Mouse (Mus musculus) ES-E14 (cell line): Measurements from ENCODE around the gene R3hdm2. TPM values are rescaled to one million over a fixed set of nuclear protein-coding genes. Genes with fewer than 3 reads are reported as not detected.

Experiments used
- DNase-seq: peaks from one replicate; pipeline ENCODE4 v3.0.0-alpha.2; 2013; ENCODE audit warnings: low read depth, low spot score
- H3K27ac ChIP-seq: 2 replicates; pipeline ENCODE4 v1.5.1; 2012; ENCODE audit warnings: low read depth, mild to moderate bottlenecking, low read length, moderate library complexity, mixed read lengths; ENCODE audit not compliant: poor library complexity, insufficient read depth, severe bottlenecking
- H3K36me3 ChIP-seq: 2 replicates; pipeline ENCODE4 v1.6.1; 2012; ENCODE audit warnings: mild to moderate bottlenecking, low read length, moderate library complexity, mixed read lengths; ENCODE audit not compliant: control insufficient read depth, poor library complexity, insufficient read depth, severe bottlenecking
- H3K4me1 ChIP-seq, 2 experiments: fragments of 150-350 bp in 1 of 2; sonication (generic) in 1 of 2; 2 replicates each; pipeline ENCODE4 v1.6.1; 2012; ENCODE audit warnings: low read length in 2 of 2, mild to moderate bottlenecking in 1 of 2, mixed read lengths in 1 of 2; ENCODE audit not compliant: control insufficient read depth in 2 of 2, insufficient read depth in 2 of 2, poor library complexity in 1 of 2
- H3K4me3 ChIP-seq, 2 experiments: fragments of 150-350 bp in 1 of 2; sonication (generic) in 1 of 2; 2 replicates each; pipeline ENCODE4 v1.5.1; 2012; ENCODE audit warnings: low read length in 2 of 2, low read depth in 1 of 2, mild to moderate bottlenecking in 1 of 2, mixed read lengths in 1 of 2; ENCODE audit not compliant: insufficient read depth in 1 of 2, poor library complexity in 1 of 2, severe bottlenecking in 1 of 2
- H3K9ac ChIP-seq: 2 replicates; pipeline ENCODE4 v1.6.1; 2012; ENCODE audit warnings: low read depth, mild to moderate bottlenecking, low read length, mixed read lengths; ENCODE audit not compliant: poor library complexity, insufficient read depth, severe bottlenecking
- H3K9me3 ChIP-seq: fragments of 150-350 bp; sonication (generic); 2 replicates; pipeline ENCODE4 v1.6.1; 2012; ENCODE audit warnings: low read depth, mild to moderate bottlenecking, low read length; ENCODE audit not compliant: control insufficient read depth, insufficient read depth
- CHD2 ChIP-seq: IDR thresholded peaks from 2 replicates; pipeline ENCODE4 v1.6.1; 2014; ENCODE audit warnings: mild to moderate bottlenecking, low read depth, low read length, inconsistent platforms
- HCFC1 ChIP-seq: IDR thresholded peaks from 2 replicates; pipeline ENCODE4 v1.6.1; 2012; ENCODE audit warnings: low read length, inconsistent platforms, borderline replicate concordance; ENCODE audit not compliant: insufficient read depth
- MAFK ChIP-seq: IDR thresholded peaks from 2 replicates; pipeline ENCODE4 v1.6.1; 2014; ENCODE audit warnings: mild to moderate bottlenecking, low read depth, low read length, inconsistent platforms; ENCODE audit not compliant: insufficient read depth
- ZC3H11A ChIP-seq: IDR thresholded peaks from 2 replicates; pipeline ENCODE4 v1.6.1; 2012; ENCODE audit warnings: low read depth, mild to moderate bottlenecking, inconsistent platforms, low read length, borderline replicate concordance
- ZNF384 ChIP-seq: IDR thresholded peaks from 2 replicates; pipeline ENCODE4 v1.6.1; 2012; ENCODE audit warnings: low read depth, low read length, inconsistent platforms
- in situ Hi-C, 2 experiments: fragments of 600-800 bp; cut with MboI; formaldehyde crosslinking; loops; one replicate each; pipeline ENCODE4 v1.15.1; 2025; ENCODE audit warnings: low sequenced_read_pairs in 2 of 2, inconsistent platforms in 1 of 2; ENCODE audit not compliant: unreplicated experiment in 2 of 2
- total RNA-seq: library from RNA; depleted of rRNA; stranded (reverse); fragments of 300-350 nt; gene quantifications from 2 replicates; pipeline ENCODE4 v1.2.3, GENCODE M21; 2012

The R3hdm2 gene
- total RNA-seq, 1 experiment, result 25.5 TPM

- in situ Hi-C loops, result no loop called here
- no peak for DNase-seq
These were observed 39.4 kb upstream of the R3hdm2 start for GRCm38 (mm10) chr10:127340577-127341359.

GRCm38 (mm10) chr10:127341360-127341690, 38.8 kb upstream of the R3hdm2 start:
- Histone ChIP-seq H3K36me3 (peaks cover 9% of the 10 kb centered on the region), H3K4me1 (peaks cover 11 to 18% of the 10 kb centered on the region in 2 experiments), H3K9ac (peak overlapping the region; percentile 71; the same call in 1 of the 2 replicates), H3K4me3 (peak overlapping the region; percentile 71 to 89), H3K27ac (peak overlapping the region; percentile 83; the same call in 1 of the 2 replicates), H3K9me3 (no peaks in the 10 kb centered on the region)
- in situ Hi-C loops, result no loop called here
- DNase-seq, result no peak
- no peak for TF ChIP-seq ZNF384
- TF ChIP-seq ZC3H11A, result no peak
- no peak for TF ChIP-seq HCFC1
- no peak for TF ChIP-seq CHD2
- no peak for TF ChIP-seq MAFK

More at GRCm38 (mm10) chr10:127340577-127341359, 39.4 kb upstream of the R3hdm2 start:
- Histone ChIP-seq H3K4me1 (peaks cover 13 to 22% of the 10 kb centered on the region in 2 experiments), H3K9ac (peak overlapping the region; percentile 66), H3K27ac (peak overlapping the region; percentile 83), H3K4me3 (peak overlapping the region; percentile 71 to 89), H3K36me3 (peaks cover 10% of the 10 kb centered on the region), H3K9me3 (no peaks in the 10 kb centered on the region)
- no peak for TF ChIP-seq HCFC1
- TF ChIP-seq MAFK, result no peak
- TF ChIP-seq ZNF384, result no peak
- TF ChIP-seq CHD2, result no peak
- no peak for TF ChIP-seq ZC3H11A

GRCm38 (mm10) chr10:127341891-127342639, 38.1 kb upstream of the R3hdm2 start, which contains the start of gene Gli1:
TSS of gene Gli1 (minus strand) at chr10:127341974.
- in situ Hi-C loops, result no loop called here
- peak; percentile 95 for DNase-seq
- H3K27ac ChIP-seq, result peak within 1 kb of the TSS; percentile 83
- H3K4me1 ChIP-seq, result peaks cover 10 to 11% of the 10 kb centered on the region in 2 experiments
- H3K4me3 ChIP-seq, result peak within 1 kb of the TSS; percentile 71 to 89
- no peaks in the 10 kb centered on the region for H3K9me3 ChIP-seq
- H3K9ac ChIP-seq, result peak within 1 kb of the TSS; percentile 71
- TF ChIP-seq ZC3H11A (0 out of 2 replicates have a peak, but pooled peaks have one; percentile 23), HCFC1 (no peak)
- peaks cover 4% of the 10 kb centered on the region; the same call in 1 of the 2 replicates for H3K36me3 ChIP-seq

- Histone ChIP-seq H3K9ac (no peak overlapping the region), H3K36me3 (peaks cover 2% of the 10 kb centered on the region; the same call in 1 of the 2 replicates), H3K4me1 (peaks cover 4 to 6% of the 10 kb centered on the region in 2 experiments; a peak in 3 of 4 replicates), H3K27ac (no peak overlapping the region), H3K4me3 (no peak overlapping the region), H3K9me3 (no peaks in the 10 kb centered on the region)
- DNase-seq, result no peak
- in situ Hi-C loops, result no loop called here
- TF ChIP-seq CHD2 (no peak), MAFK (no peak), ZC3H11A (no peak), ZNF384 (no peak), HCFC1 (no peak)
These were observed 37.1 kb upstream of the R3hdm2 start for GRCm38 (mm10) chr10:127343029-127343428.
